Mouse (Mus musculus) stomach, postnatal 0 days (tissue): Measurements from ENCODE around the gene Apba1. TPM values are rescaled to one million over a fixed set of nuclear protein-coding genes. Genes with fewer than 3 reads are reported as not detected.

Experiments
- ATAC-seq: fragments of 200-750 bp; cut with Nextera tagmentation; 2 replicates; pipeline ENCODE4 v1.8.0; 2017; ENCODE audit not compliant: low FRiP score, low TSS enrichment
- DNase-seq: peaks from one replicate; pipeline ENCODE4 v3.0.0-alpha.2; 2016; ENCODE audit warnings: low spot score
- H3K27ac ChIP-seq: fragments of 300-500 bp; sonication (generic); replicated peaks from 2 replicates; pipeline ENCODE4 v1.5.1; 2014; ENCODE audit warnings: mild to moderate bottlenecking, control low read depth
- H3K27me3 ChIP-seq: fragments of 300-500 bp; sonication (generic); 2 replicates; pipeline ENCODE4 v1.6.1; 2014; ENCODE audit warnings: low read length; ENCODE audit not compliant: control insufficient read depth, insufficient read depth
- H3K36me3 ChIP-seq: fragments of 300-500 bp; sonication (generic); 2 replicates; pipeline ENCODE4 v1.6.1; 2014; ENCODE audit warnings: low read length, mixed read lengths; ENCODE audit not compliant: control insufficient read depth, insufficient read depth
- H3K4me1 ChIP-seq: fragments of 300-500 bp; sonication (generic); replicated peaks from 2 replicates; pipeline ENCODE4 v1.6.1; 2014; ENCODE audit warnings: antibody characterized with exemption; ENCODE audit not compliant: control insufficient read depth, insufficient read depth
- H3K4me2 ChIP-seq: fragments of 300-500 bp; sonication (generic); replicated peaks from 2 replicates; pipeline ENCODE4 v1.6.1; 2014; ENCODE audit warnings: low read depth, mild to moderate bottlenecking, control low read depth, moderate library complexity
- H3K4me3 ChIP-seq: fragments of 300-500 bp; sonication (generic); 2 replicates; pipeline ENCODE4 v1.5.1; 2014; ENCODE audit warnings: low read depth, low read length, control low read depth
- H3K9ac ChIP-seq: fragments of 300-500 bp; sonication (generic); 2 replicates; pipeline ENCODE4 v1.6.1; 2014; ENCODE audit warnings: mild to moderate bottlenecking, low read length, control low read depth, mixed read lengths
- H3K9me3 ChIP-seq: fragments of 300-500 bp; sonication (generic); 2 replicates; pipeline ENCODE4 v1.6.1; 2016; ENCODE audit warnings: low read length; ENCODE audit not compliant: control insufficient read depth
- CTCF ChIP-seq: IDR thresholded peaks from 2 replicates; pipeline ENCODE4 v1.5.1; 2016; ENCODE audit warnings: antibody characterized with exemption, low read depth, mild to moderate bottlenecking, moderate library complexity
- EP300 ChIP-seq: optimal IDR thresholded peaks from 2 replicates; pipeline ENCODE3; 2016; ENCODE audit warnings: antibody characterized with exemption
- WGBS: fragments of 180-500 bp; shearing (Covaris S2); extraction: QIAGEN DNeasy Blood & Tissue Kit; methylation state at CpG from one replicate; pipeline ENCODE4 v1.1.7; 2014; 5-methylcytosine and 5-hydroxymethylcytosine counted together
- polyA plus RNA-seq: library from polyadenylated mRNA; unstranded; fragments of >200 nt; fragmentation: Nextera tagmentation; extraction: Ambion mirVana; gene quantifications from 2 replicates; pipeline ENCODE4 v1.2.1, GENCODE M21; 2015

Apba1 gene
- polyA plus RNA-seq, 1 experiment from 2014 or later: 0.55 TPM

DNA sequence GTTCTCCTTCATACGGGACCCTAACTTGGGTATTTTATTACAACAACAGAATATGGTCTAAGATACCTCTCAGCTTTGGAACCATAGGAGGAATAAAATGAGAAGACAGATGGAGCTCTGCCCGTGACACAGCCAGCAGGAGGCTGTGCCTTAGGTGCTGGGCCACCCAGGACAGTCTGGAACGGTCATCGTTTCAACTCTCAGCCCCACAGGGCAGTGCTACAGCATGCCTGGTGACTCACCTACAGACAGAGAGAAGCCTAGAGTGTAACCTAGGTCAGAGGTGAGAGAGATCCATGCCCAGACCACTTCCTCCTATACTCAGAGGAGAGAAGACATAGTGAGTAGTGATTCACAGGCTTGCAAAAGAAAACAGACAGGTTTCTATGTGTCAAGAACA, 21.4 kb downstream of the Apba1 start:
- Histone ChIP-seq H3K27me3 (no peaks in the 10 kb centered on the region), H3K9ac (no peak overlapping the region), H3K4me2 (no peak overlapping the region), H3K9me3 (no peaks in the 10 kb centered on the region), H3K4me1 (no peaks in the 10 kb centered on the region), H3K36me3 (no peaks in the 10 kb centered on the region), H3K4me3 (no peak overlapping the region), H3K27ac (no peak overlapping the region)
- WGBS: 85% methylated on average over 4 of the region's 4 CpGs
- TF ChIP-seq EP300 (no peak), CTCF (no peak)
- DNase-seq (no peak), ATAC-seq (peak; percentile 87)

DNA sequence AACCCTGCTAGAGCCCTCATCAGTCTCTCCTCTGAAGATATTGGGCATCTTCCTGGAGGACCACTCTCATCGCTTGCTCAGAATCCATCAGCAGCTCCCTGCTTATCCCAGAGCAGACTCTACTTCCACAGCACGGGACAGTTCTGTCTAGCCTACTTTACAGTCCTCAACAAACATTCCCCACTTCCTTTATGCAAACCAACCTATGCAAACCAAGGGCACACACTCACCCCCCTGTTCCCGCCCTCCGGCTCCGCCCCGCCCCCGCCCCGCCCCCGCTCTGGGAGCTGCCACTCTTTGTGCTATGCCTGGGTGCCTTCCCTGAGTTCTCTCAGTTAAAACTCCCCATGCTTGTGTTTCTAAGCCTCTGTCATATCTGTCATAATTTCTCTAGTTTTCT, 23.3 kb downstream of the Apba1 start:
- WGBS: 10% methylated on average over 9 of the region's 9 CpGs
- peak; percentile 81 for DNase-seq
- Histone ChIP-seq H3K4me3 (no peak overlapping the region), H3K27me3 (no peaks in the 10 kb centered on the region), H3K4me1 (no peaks in the 10 kb centered on the region), H3K4me2 (no peak overlapping the region), H3K9ac (no peak overlapping the region), H3K9me3 (no peaks in the 10 kb centered on the region), H3K27ac (no peak overlapping the region), H3K36me3 (no peaks in the 10 kb centered on the region)
- ATAC-seq: peak; percentile 83
- TF ChIP-seq EP300: no peak
- no peak for TF ChIP-seq CTCF

DNA sequence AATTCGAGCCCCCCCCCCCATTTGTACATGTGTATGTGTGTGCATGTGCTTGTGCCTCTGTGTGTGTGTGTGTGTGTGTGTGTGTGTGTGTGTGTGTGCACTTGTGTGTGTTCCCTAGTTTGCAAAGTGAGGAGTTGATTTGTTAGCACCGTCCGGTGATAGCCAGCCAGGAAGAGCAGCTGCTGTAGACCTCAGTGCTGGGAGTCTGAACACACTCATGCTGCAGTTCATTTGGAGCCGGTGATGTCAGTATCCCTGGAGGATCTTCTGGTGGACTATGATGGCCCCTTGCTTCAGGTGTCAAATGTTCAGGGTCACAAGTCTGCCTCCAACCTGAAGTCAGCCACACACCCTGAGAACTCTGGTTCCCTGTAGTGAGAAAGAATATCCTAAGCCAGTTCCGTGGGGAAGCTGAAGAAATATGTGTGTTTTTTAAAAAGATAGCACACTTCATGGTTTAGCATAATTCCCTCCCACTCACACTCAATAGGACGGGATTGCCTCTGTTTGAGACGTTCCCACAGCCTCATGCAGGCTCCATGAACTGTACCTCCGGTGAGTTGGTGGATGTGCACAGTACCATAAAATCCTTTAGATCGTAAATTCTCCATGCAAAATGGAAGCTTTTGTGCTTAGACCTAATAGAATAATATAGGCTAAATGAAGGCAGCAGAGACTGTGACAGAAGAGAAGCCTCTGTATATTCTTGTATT, 29.9 kb downstream of the Apba1 start:
- H3K4me2 ChIP-seq: no peak overlapping the region
- no peak for ATAC-seq
- no peak overlapping the region for H3K4me3 ChIP-seq
- no peak overlapping the region for H3K9ac ChIP-seq
- no peak for TF ChIP-seq EP300
- TF ChIP-seq CTCF: no peak
- 83% methylated on average over 9 of the region's 9 CpGs for whole genome bisulfite sequencing
- no peaks in the 10 kb centered on the region for H3K4me1 ChIP-seq
- no peaks in the 10 kb centered on the region for H3K36me3 ChIP-seq
- DNase-seq: no peak
- H3K9me3 ChIP-seq: no peaks in the 10 kb centered on the region
- no peaks in the 10 kb centered on the region for H3K27me3 ChIP-seq
- H3K27ac ChIP-seq: no peak overlapping the region

DNA sequence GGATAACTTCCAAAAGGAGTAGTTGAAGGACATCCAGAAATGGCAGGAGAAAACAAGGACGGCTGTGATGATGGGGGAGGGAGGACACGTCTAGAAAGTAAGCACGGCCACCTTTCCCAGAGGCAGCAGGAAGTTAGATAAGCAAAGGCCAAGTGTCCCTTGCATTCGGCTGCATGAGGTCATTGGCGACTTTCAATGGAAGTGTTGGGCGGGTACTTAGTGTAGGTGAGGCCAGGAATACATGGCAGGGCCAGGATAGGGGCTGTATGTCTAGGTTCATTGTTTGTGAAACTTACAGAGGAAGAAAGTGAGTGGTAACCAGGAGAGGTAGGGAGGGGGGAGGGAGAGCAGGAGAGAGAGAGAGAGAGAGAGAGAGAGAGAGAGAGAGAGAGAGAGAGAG, 33.0 kb downstream of the Apba1 start:
- DNase-seq (peak; percentile 46), ATAC-seq (peak; percentile 88)
- TF ChIP-seq EP300 (no peak), CTCF (no peak)
- H3K9ac ChIP-seq: no peak overlapping the region
- no peak overlapping the region for H3K27ac ChIP-seq
- H3K4me2 ChIP-seq: no peak overlapping the region
- no peak overlapping the region for H3K4me3 ChIP-seq
- no peaks in the 10 kb centered on the region for H3K4me1 ChIP-seq
- no peaks in the 10 kb centered on the region for H3K27me3 ChIP-seq
- H3K9me3 ChIP-seq: no peaks in the 10 kb centered on the region
- no peaks in the 10 kb centered on the region for H3K36me3 ChIP-seq
- 48% methylated on average over 6 of the region's 6 CpGs for WGBS

DNA sequence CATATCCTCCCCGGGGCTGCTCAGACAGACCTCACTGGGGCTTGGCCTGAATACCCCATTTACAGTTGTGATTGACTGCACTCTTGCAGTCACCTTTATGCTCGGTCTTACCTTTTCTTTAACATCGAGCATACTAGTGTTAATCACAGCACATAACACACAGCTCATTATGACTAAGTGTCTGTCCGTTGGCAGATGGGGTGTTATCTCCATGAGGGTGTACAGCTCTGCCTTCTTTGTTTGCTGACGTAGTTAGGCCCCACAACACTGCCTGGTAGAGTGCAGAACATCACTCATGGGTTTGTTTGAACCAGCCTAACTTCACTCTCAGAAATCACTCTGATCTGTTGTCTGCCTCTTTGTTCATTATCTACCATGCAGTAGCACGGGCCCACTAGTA, 33.9 kb downstream of the Apba1 start:
- H3K9me3 ChIP-seq: no peaks in the 10 kb centered on the region
- WGBS: 80% methylated on average over 6 of the region's 6 CpGs
- H3K4me1 ChIP-seq: no peaks in the 10 kb centered on the region
- ATAC-seq: peak; percentile 65
- H3K27me3 ChIP-seq: no peaks in the 10 kb centered on the region
- no peak for DNase-seq
- no peak overlapping the region for H3K4me3 ChIP-seq
- H3K36me3 ChIP-seq: no peaks in the 10 kb centered on the region
- TF ChIP-seq CTCF: no peak
- TF ChIP-seq EP300: no peak
- no peak overlapping the region for H3K27ac ChIP-seq
- H3K9ac ChIP-seq: no peak overlapping the region
- no peak overlapping the region for H3K4me2 ChIP-seq

DNA sequence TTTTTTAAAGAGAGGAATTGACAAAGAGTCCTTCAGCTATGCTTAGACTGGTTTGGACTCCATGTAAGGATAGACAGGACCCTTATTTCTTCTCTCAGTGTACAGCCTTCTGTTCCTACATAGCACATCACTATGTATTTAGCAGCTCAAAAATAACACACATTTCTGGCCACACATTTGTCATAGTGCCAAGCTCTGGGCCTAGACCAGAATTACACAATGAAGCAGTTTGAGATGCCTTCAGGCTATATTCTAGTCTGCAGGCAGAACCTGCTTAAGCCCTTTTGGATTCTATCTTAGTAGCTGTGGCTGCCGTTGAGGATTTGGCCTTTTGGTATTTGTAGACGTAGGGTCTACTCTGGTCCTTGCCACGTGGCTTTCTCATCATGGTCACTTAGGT, 35.8 kb downstream of the Apba1 start:
- 75% methylated on average over 3 of the region's 3 CpGs for WGBS
- no peaks in the 10 kb centered on the region for H3K4me1 ChIP-seq
- no peak for ATAC-seq

More for the DNA sequence above, 35.8 kb downstream of the Apba1 start:
- TF ChIP-seq EP300 (no peak), CTCF (no peak)
- Histone ChIP-seq H3K9me3 (no peaks in the 10 kb centered on the region), H3K27ac (no peak overlapping the region), H3K36me3 (no peaks in the 10 kb centered on the region), H3K9ac (no peak overlapping the region), H3K4me2 (no peak overlapping the region), H3K27me3 (no peaks in the 10 kb centered on the region), H3K4me3 (no peak overlapping the region)
- no peak for DNase-seq
